Mouse (Mus musculus): ENCODE results near the gene Wnt7b. TPM values are rescaled to one million over a fixed set of nuclear protein-coding genes. Genes with fewer than 3 reads are reported as not detected.

The Wnt7b gene
- total RNA-seq, 2 experiments from 2014 or later: 0.48 to 0.50 TPM

- DNase-seq (ENCODE audit: low spot score in 2 of 2): no peak
These were observed 9.5 kb downstream of the Wnt7b start for GRCm38 (mm10) chr15:85572619-85573254.

DNA sequence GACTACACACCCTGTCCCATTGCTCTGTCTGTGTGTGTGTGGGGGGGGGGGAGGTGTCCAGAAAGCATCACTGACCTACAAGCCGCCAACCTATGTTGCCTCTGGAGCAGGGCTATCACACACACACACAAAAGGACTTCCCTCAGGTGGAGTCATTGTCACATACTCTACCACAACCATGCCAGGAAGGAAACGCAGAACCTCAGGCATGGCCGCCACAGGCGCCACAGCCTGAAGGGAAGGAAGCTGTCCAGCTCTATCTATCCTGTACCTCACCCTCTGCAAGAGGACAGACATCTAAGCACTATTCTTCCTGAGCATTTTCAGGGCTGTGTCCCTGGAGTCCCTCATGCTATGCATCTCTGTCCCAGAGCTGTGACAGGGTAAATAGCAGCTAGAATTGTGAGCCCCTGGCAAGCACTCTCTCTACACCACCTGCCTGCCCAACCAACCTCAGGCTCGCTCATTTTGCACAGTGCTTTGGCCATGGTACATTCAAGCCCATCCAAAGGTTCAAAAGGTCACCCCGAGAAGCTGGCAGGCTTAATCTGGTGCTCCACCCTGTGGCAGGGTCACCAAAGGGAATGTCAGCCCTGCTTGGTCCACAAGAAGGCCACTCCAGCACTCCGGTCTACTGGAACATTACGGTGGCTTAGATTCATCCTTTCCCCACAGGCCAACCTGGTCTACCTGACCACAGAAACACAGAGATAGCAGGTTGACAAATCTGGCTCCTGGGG lies 12.1 kb downstream of the Wnt7b start:
- no peak for DNase-seq (ENCODE audit: low spot score in 2 of 2)

DNA sequence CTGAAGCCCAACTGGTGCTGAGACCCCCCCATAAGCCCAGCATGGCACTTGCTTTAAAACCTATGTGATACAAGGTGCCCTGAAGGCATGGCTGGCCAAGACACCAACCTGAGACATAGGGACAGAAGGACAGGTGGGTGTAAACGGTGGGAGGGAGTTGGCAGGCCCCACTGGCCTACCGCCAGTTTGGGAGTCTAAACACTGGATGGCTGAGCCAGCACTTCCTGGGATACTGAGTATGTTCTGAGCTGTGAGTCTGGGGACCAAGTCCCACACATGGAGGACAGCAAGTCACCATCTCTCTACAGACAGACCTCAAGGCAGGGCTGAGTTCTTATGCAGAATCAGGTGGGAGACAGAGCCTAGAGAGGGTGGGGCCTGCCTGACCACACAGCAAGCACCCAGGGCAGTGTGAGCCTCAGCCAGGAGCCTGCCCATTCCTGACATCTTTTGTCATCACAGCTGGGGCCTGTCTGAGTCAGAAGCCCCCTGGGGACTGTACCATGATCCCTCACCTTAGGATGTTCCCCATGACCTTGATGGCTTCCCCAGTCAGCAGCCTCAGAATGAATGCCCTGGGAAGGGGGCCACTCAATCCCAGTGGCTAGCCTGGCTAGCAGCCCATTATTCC lies 13.0 kb downstream of the Wnt7b start:
- DNase-seq (ENCODE audit: low spot score in 2 of 2): no peak

GRCm38 (mm10) chr15:85568402-85568801 lies 13.9 kb downstream of the Wnt7b start:
- DNase-seq (ENCODE audit: low spot score in 2 of 2): no peak

DNA sequence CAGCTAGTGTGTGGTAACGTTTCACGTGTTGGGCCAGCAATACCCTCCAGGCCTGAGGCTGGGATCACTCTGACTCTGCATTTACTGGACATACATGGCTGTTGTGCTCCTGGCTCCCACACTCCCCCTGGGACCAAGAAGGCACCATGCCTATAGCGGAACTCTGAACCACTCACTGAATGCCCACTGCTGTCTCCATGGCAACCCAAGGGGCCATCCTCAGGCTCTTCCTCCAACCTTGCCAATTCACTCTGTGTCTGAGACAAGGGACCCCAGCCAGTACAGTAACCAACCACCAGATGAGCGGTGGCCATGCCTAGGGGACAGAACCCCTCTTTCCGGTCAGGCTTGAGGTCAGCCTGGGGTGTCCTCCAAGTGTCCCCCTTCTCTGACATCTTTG lies 17.3 kb downstream of the Wnt7b start:
- DNase-seq (ENCODE audit: low spot score in 2 of 2): no peak

- DNase-seq (ENCODE audit: low spot score in 2 of 2): no peak
These were observed 18.1 kb downstream of the Wnt7b start for GRCm38 (mm10) chr15:85564034-85564769.

DNA sequence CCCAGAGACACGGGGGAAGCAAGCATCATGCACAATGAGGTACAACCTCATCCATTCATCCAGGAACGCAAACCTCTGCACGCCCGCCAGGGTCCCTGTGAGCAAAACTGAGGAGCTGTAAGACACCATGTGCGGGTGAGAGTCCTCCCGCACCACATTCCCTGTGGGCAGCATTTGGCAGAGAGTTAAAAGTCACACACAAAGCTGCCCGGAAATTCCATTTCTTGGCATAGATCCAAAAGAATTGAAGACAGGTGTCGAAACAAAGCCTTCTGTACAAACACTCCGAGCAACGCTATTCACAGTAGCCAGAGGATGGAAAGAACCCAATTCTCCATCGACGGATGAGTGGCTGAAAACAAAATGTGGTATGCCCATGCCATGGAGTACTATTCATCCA lies 20.3 kb downstream of the Wnt7b start:
- DNase-seq (ENCODE audit: low spot score in 2 of 2): no peak

- no peak for DNase-seq (ENCODE audit: low spot score in 2 of 2)
These were observed 21.4 kb downstream of the Wnt7b start for GRCm38 (mm10) chr15:85560830-85561229.

GRCm38 (mm10) chr15:85558840-85559540 lies 23.3 kb downstream of the Wnt7b start:
- no peak for DNase-seq (ENCODE audit: low spot score in 2 of 2)

GRCm38 (mm10) chr15:85555799-85556198 lies 26.5 kb downstream of the Wnt7b start:
- DNase-seq (ENCODE audit: low spot score in 2 of 2): no peak

GRCm38 (mm10) chr15:85553421-85553820 lies 28.9 kb downstream of the Wnt7b start:
- DNase-seq (ENCODE audit: low spot score in 2 of 2): no peak

DNA sequence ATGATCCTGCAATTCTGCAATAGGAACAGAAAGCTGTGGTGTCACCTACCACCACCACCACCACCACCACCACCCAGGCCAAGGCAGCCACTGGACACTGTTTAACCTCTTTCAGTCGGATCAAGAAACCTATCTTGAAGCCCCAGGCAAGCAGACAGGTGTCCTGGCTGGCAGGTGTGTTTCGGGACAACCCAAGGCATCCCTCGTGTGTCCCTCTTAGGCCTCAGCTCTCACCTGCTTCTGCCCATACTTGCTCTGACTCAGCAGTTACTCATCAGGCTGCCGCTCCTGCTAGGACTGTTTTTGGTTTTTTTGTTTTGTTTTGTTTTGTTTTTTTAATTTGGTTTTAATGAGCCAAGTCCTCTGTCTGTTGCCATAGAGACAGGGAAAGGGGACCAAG lies 35.8 kb downstream of the Wnt7b start:
- DNase-seq (ENCODE audit: low spot score in 2 of 2): no peak

DNA sequence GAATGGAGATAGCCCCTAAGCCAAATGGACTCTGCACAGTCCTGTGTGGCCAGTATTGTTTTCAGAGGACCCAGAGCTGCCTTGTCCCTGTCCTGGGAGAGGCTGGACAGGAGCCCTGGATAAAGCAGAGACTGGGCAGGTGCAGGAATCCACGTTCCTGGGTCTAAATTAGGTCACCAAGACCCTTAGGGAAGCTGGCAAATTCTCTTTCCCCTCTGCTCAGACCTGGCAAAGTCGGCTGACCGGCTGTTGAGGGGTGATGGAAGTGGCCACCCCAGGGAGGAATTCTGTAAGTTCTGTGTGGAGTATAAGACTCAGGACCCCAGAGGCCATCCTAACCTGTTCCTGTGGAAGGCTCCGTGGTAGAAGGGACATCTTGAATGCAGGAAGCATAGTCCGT lies 36.9 kb downstream of the Wnt7b start:
- DNase-seq (ENCODE audit: low spot score in 2 of 2): no peak

DNA sequence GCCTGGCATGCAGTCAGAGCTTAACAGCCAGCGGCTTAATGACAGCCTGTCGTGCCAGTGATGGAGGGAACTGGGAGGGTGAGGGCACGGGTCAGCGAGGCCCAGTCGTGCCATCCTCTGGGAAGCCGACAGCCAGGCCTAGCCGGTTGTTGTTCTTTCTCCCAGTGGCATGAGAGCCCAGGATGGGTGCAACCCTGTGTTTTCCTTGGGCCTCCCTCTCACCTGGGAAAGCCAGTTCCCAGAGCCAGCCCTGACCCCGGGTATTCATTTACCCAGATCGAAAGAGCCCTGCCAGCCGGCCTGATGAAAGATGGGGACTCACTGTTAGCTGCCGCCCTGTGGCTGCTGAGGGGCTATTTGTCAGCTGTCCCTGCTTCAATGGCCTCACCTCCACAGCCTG lies 44.1 kb downstream of the Wnt7b start:
- DNase-seq (ENCODE audit: low spot score in 2 of 2): no peak

- no peak for DNase-seq (ENCODE audit: low spot score in 2 of 2)
These were observed 45.1 kb downstream of the Wnt7b start for GRCm38 (mm10) chr15:85537151-85537550.

DNA sequence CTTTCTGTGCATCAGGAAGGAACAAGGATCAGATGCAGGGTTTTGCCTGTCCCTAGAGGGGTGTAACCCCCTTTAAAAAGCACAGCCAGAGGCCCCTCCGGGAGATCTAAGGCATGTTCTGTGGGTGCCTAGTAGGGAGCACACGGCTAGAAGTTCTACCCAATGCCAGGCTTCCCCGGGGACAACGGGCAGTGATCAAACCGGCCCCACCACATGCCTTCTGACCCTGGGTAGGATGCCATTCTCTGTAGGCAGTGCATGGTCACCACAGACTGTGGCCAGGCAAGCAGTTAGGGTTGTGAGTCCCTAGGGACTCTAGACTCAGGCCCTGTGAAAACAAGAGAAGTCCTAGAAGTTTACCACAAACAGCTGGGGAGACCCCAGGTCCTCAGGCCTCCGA lies 47.6 kb downstream of the Wnt7b start:
- no peak for DNase-seq (ENCODE audit: low spot score in 2 of 2)

DNA sequence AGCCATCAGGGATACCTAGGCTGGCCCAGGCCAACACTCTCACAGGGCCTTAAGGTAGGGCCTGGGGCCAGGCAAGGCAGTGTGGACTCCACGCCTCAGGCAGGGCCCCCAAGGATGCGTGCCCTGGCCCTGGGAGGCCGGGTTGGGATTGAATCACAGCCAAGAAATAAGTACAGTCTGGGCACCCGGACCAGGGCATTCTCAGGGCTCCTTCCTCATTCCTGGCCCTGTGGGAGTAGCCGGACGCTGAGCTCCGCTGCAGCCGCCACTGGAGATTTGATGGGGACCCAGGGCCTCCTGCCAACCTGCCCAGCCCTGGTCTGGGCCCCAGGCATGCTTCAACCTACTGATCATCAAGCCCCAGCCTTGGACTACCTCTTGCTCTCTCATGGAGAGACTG lies 48.1 kb downstream of the Wnt7b start:
- no peak for DNase-seq (ENCODE audit: low spot score in 2 of 2)

DNA sequence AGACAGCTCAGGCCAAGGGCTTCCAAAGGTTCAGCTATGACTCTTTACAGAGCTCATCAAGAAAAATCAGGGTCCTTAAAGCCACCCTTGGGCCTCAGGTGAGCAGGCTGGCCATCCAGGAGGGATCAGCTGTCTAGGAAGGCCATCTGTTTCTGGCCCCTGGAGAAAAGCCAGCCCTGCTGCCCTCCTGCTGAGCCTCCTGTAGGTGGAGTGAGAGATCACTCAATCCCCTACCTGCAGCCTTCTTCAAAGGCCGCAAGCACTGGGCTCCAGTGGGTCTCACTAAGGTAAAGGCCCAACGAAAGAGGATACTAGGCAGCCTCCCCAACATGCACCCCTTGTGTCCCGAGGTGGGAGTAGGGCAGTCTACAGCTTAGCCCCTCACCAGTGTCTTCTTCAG lies 50.2 kb downstream of the Wnt7b start:
- DNase-seq (ENCODE audit: low spot score in 2 of 2): no peak

GRCm38 (mm10) chr15:85529911-85530310 lies 52.4 kb downstream of the Wnt7b start:
- no peak for DNase-seq (ENCODE audit: low spot score in 2 of 2)

GRCm38 (mm10) chr15:85524404-85524950 lies 57.8 kb downstream of the Wnt7b start:
- DNase-seq (ENCODE audit: low spot score in 2 of 2): no peak

Measured in adrenal gland, adult 18-20 months (tissue).